ENCODE assay signal across 26 mouse cellular contexts in the genomic region with DNA sequence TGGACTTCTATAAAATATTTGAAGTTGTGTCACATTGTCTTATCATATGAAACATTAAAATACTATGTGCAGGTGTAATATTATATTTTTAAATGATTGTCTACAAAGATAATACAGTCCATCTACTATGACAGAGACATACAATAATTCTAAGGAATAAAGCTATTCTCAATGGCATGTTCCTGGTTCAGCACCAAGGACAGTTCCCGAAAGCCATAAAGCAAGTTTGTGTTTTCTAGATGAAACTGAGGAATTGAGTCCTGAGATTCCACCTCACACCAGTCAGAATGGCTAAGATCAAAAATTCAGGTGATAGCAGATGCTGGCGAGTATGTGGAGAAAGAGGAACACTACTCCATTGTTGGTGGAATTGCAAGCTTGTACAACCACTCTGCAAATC. TPM values are rescaled to one million over a fixed set of nuclear protein-coding genes. Genes with fewer than 3 reads are reported as not detected.
DNase-seq lines count a peak whose midpoint lies in the region; ATAC-seq and TF ChIP-seq lines count a peak whose summit lies in the region.
"Not testable (repeated sequence)": the region's sequence is repeated elsewhere in the genome, so short reads cannot be mapped to it uniquely, and the experiment has no call there.
"Had no signal": no experiment of that assay in that cellular context is flagged by ENCODE, and none has a peak within 500 bp of the region (broad histone marks: within the 10 kb centered on the region; RNA-seq: fewer than 3 reads in every experiment).

No protein-coding gene starts in this region.

- 72% methylated on average over 2 of the region's 2 CpGs for WGBS in forebrain, embryonic 11.5 days
- WGBS in limb, embryonic 11.5 days: 62% methylated on average over 2 of the region's 2 CpGs

- not testable (repeated sequence) for H3K4me1 ChIP-seq in MEL (ENCODE audit: control insufficient read depth in 1 of 2, insufficient read depth in 2 of 2, low read length in 2 of 2); forebrain, embryonic 11.5 days (replicated peaks; ENCODE audit: control insufficient read depth, insufficient read depth, low read length); limb, embryonic 11.5 days (ENCODE audit: control insufficient read depth, insufficient read depth, low read length)

- TF ChIP-seq EP300 in MEL (IDR thresholded peaks at IDR 0.05; ENCODE audit: low read depth in 1 of 2, low read length in 2 of 2): not testable (repeated sequence)

- not testable (repeated sequence) for H3K36me3 ChIP-seq in MEL (ENCODE audit: control insufficient read depth in 1 of 2, insufficient read depth in 2 of 2, low read length in 2 of 2); forebrain, embryonic 11.5 days (ENCODE audit: control insufficient read depth, insufficient read depth, low read length); limb, embryonic 11.5 days (ENCODE audit: control insufficient read depth, insufficient read depth, low read length)

- TF ChIP-seq CTCF in MEL (IDR thresholded peaks at IDR 0.05 in 2 of 3, conservative IDR thresholded peaks at IDR 0.05 in 1 of 3; ENCODE audit: control insufficient read depth in 1 of 3, insufficient read depth in 1 of 3, low read depth in 2 of 3, low read length in 3 of 3, poor library complexity in 1 of 3, severe bottlenecking in 1 of 3): not testable (repeated sequence)

- H3K79me2 ChIP-seq in MEL (ENCODE audit: control insufficient read depth, insufficient read depth, low read length, poor library complexity): not testable (repeated sequence)

- DNase-seq in MEL (ENCODE audit: low read depth, low spot score): peak; percentile 42
- peak; percentile 2 for DNase-seq in adrenal gland, adult 2 months
- peak; percentile 70 for DNase-seq in embryo, embryonic 10 days (ENCODE audit: low spot score)
- peak; percentile 53 for DNase-seq in forebrain, embryonic 11.5 days (ENCODE audit: low spot score)
- DNase-seq in induced T-regulatory cell, adult 2 months (ENCODE audit: low read depth): peak; percentile 1
- DNase-seq in limb, embryonic 11.5 days (ENCODE audit: low spot score): peak; percentile 66
- peak; percentile 14 for DNase-seq in neural tube, embryonic 10.5 days (ENCODE audit: extremely low spot score, low spot score)

- not testable (repeated sequence) for ATAC-seq in forebrain, embryonic 11.5 days (replicated peaks; ENCODE audit: low FRiP score); limb, embryonic 11.5 days (ENCODE audit: insufficient number of reproducible peaks, low FRiP score, low TSS enrichment, low read depth)

- not testable (repeated sequence) for TF ChIP-seq RAD21 in MEL (IDR thresholded peaks at IDR 0.05; ENCODE audit: low read depth, low read length)

- not testable (repeated sequence) for H3K27ac ChIP-seq in MEL (ENCODE audit: control insufficient read depth, low read depth, low read length); forebrain, embryonic 11.5 days (ENCODE audit: low read depth, low read length); limb, embryonic 11.5 days (replicated peaks; ENCODE audit: low read depth, low read length)

- H3K9ac ChIP-seq in MEL (ENCODE audit: control insufficient read depth, low read depth, low read length, poor library complexity, severe bottlenecking); forebrain, embryonic 11.5 days (ENCODE audit: low read length); limb, embryonic 11.5 days (ENCODE audit: low read length): not testable (repeated sequence)

- not testable (repeated sequence) for H3K27me3 ChIP-seq in MEL (ENCODE audit: control insufficient read depth in 1 of 2, insufficient read depth in 2 of 2, low read length in 2 of 2); forebrain, embryonic 11.5 days (ENCODE audit: control insufficient read depth, insufficient read depth, low read length); limb, embryonic 11.5 days (ENCODE audit: control insufficient read depth, insufficient read depth, low read length)

- TF ChIP-seq POLR2A in MEL (IDR thresholded peaks at IDR 0.05; ENCODE audit: control insufficient read depth in 1 of 2, insufficient read depth in 1 of 2, low read depth in 1 of 2, low read length in 2 of 2, poor library complexity in 1 of 2): not testable (repeated sequence)

- not testable (repeated sequence) for H3K4me3 ChIP-seq in MEL (ENCODE audit: control insufficient read depth in 1 of 2, insufficient read depth in 1 of 2, low read depth in 2 of 2, low read length in 2 of 2); forebrain, embryonic 11.5 days (ENCODE audit: low read depth, low read length); limb, embryonic 11.5 days (ENCODE audit: low read depth, low read length)

- H3K9me3 ChIP-seq in MEL (replicated peaks; ENCODE audit: insufficient read depth, low read length); forebrain, embryonic 11.5 days (ENCODE audit: control insufficient read depth, low read length); limb, embryonic 11.5 days (ENCODE audit: control insufficient read depth, low read length): not testable (repeated sequence)

- not testable (repeated sequence) for H3K4me2 ChIP-seq in forebrain, embryonic 11.5 days (ENCODE audit: low read depth, low read length, severe bottlenecking); limb, embryonic 11.5 days (ENCODE audit: low read depth, severe bottlenecking)

RNA-seq across cellular contexts. Expression of a gene that starts 7.2 kb away (rescaled TPM):
- total RNA-seq in MEL (2012; rRNA removed): not detected in 2 replicates
- polyA plus RNA-seq in MEL (2012; ENCODE audit: insufficient read depth in 1 of 2, insufficient read length in 2 of 2, low read depth in 1 of 2, low replicate concordance in 2 of 2, missing spikeins in 1 of 2): not detected
- not detected for total RNA-seq in adrenal gland, adult 2 months (2021)
- not detected in 2 replicates for polyA plus RNA-seq in adrenal gland, adult 2 months (2012; rRNA removed)
- not detected in 2 replicates for polyA plus RNA-seq in forebrain, embryonic 11.5 days (2014; fragmentation: Nextera tagmentation; extraction: Ambion mirVana)
- polyA plus RNA-seq in limb, embryonic 11.5 days (2014; fragmentation: Nextera tagmentation; extraction: Ambion mirVana): not detected in 2 replicates
- total RNA-seq: adrenal gland, postnatal 25 days; gastrocnemius, adult 2 months; layer of hippocampus, adult 2 months; layer of hippocampus, postnatal 36 days; left cerebral cortex, postnatal 14 days; liver, adult 2 months; megakaryocyte, adult 5-6 weeks had no signal
- polyA plus RNA-seq: forebrain, embryonic 10.5 days; gonadal fat pad, adult 2 months; heart, embryonic 10.5 days; heart, postnatal 0 days; hindbrain, embryonic 13.5 days; intestine, postnatal 0 days; kidney, embryonic 15.5 days; liver, adult 2 months; liver, postnatal 0 days; midbrain, embryonic 16.5 days; stomach, embryonic 16.5 days; thymus, postnatal 0 days; urinary bladder, adult 2 months had no signal

RNA-seq across cellular contexts. Expression of a gene that starts 12.8 kb away (rescaled TPM):
- total RNA-seq in MEL (2012; rRNA removed): not detected in 2 replicates
- not detected for polyA plus RNA-seq in MEL (2012; ENCODE audit: insufficient read depth in 1 of 2, insufficient read length in 2 of 2, low read depth in 1 of 2, low replicate concordance in 2 of 2, missing spikeins in 1 of 2)
- not detected for total RNA-seq in adrenal gland, adult 2 months (2021)
- not detected in 2 replicates for polyA plus RNA-seq in adrenal gland, adult 2 months (2012; rRNA removed)
- not detected in 2 replicates for polyA plus RNA-seq in forebrain, embryonic 11.5 days (2014; fragmentation: Nextera tagmentation; extraction: Ambion mirVana)
- polyA plus RNA-seq in limb, embryonic 11.5 days (2014; fragmentation: Nextera tagmentation; extraction: Ambion mirVana): not detected in 2 replicates
- total RNA-seq: adrenal gland, postnatal 25 days; gastrocnemius, adult 2 months; layer of hippocampus, adult 2 months; layer of hippocampus, postnatal 36 days; left cerebral cortex, postnatal 14 days; liver, adult 2 months; megakaryocyte, adult 5-6 weeks had no signal
- polyA plus RNA-seq: forebrain, embryonic 10.5 days; gonadal fat pad, adult 2 months; heart, embryonic 10.5 days; heart, postnatal 0 days; hindbrain, embryonic 13.5 days; intestine, postnatal 0 days; kidney, embryonic 15.5 days; liver, adult 2 months; liver, postnatal 0 days; midbrain, embryonic 16.5 days; stomach, embryonic 16.5 days; thymus, postnatal 0 days; urinary bladder, adult 2 months had no signal

RNA-seq across cellular contexts. Expression of a gene that starts 23.4 kb away (rescaled TPM):
- total RNA-seq in MEL (2012; rRNA removed): not detected in 2 replicates
- polyA plus RNA-seq in MEL (2012; ENCODE audit: insufficient read depth in 1 of 2, insufficient read length in 2 of 2, low read depth in 1 of 2, low replicate concordance in 2 of 2, missing spikeins in 1 of 2): not detected
- not detected for total RNA-seq in adrenal gland, adult 2 months (2021)
- not detected in 2 replicates for polyA plus RNA-seq in adrenal gland, adult 2 months (2012; rRNA removed)
- not detected in 2 replicates for polyA plus RNA-seq in forebrain, embryonic 11.5 days (2014; fragmentation: Nextera tagmentation; extraction: Ambion mirVana)
- polyA plus RNA-seq in limb, embryonic 11.5 days (2014; fragmentation: Nextera tagmentation; extraction: Ambion mirVana): not detected in 2 replicates
- total RNA-seq: adrenal gland, postnatal 25 days; gastrocnemius, adult 2 months; layer of hippocampus, adult 2 months; layer of hippocampus, postnatal 36 days; left cerebral cortex, postnatal 14 days; liver, adult 2 months; megakaryocyte, adult 5-6 weeks had no signal
- polyA plus RNA-seq: forebrain, embryonic 10.5 days; gonadal fat pad, adult 2 months; heart, embryonic 10.5 days; heart, postnatal 0 days; hindbrain, embryonic 13.5 days; intestine, postnatal 0 days; kidney, embryonic 15.5 days; liver, adult 2 months; liver, postnatal 0 days; midbrain, embryonic 16.5 days; stomach, embryonic 16.5 days; thymus, postnatal 0 days; urinary bladder, adult 2 months had no signal

RNA-seq across cellular contexts. Expression of a gene that starts 29.8 kb away (rescaled TPM):
- not detected in 2 replicates for total RNA-seq in MEL (2012; rRNA removed)
- not detected for polyA plus RNA-seq in MEL (2012; ENCODE audit: insufficient read depth in 1 of 2, insufficient read length in 2 of 2, low read depth in 1 of 2, low replicate concordance in 2 of 2, missing spikeins in 1 of 2)
- total RNA-seq in adrenal gland, adult 2 months (2021): not detected
- not detected in 2 replicates for polyA plus RNA-seq in adrenal gland, adult 2 months (2012; rRNA removed)
- polyA plus RNA-seq in forebrain, embryonic 11.5 days (2014; fragmentation: Nextera tagmentation; extraction: Ambion mirVana): not detected in 2 replicates
- not detected in 2 replicates for polyA plus RNA-seq in limb, embryonic 11.5 days (2014; fragmentation: Nextera tagmentation; extraction: Ambion mirVana)
- total RNA-seq: adrenal gland, postnatal 25 days; gastrocnemius, adult 2 months; layer of hippocampus, adult 2 months; layer of hippocampus, postnatal 36 days; left cerebral cortex, postnatal 14 days; liver, adult 2 months; megakaryocyte, adult 5-6 weeks had no signal
- polyA plus RNA-seq: forebrain, embryonic 10.5 days; gonadal fat pad, adult 2 months; heart, embryonic 10.5 days; heart, postnatal 0 days; hindbrain, embryonic 13.5 days; intestine, postnatal 0 days; kidney, embryonic 15.5 days; liver, adult 2 months; liver, postnatal 0 days; midbrain, embryonic 16.5 days; stomach, embryonic 16.5 days; thymus, postnatal 0 days; urinary bladder, adult 2 months had no signal

RNA-seq across cellular contexts. Expression of a gene that starts 39.5 kb away (rescaled TPM):
- not detected in 2 replicates for total RNA-seq in MEL (2012; rRNA removed)
- not detected for polyA plus RNA-seq in MEL (2012; ENCODE audit: insufficient read depth in 1 of 2, insufficient read length in 2 of 2, low read depth in 1 of 2, low replicate concordance in 2 of 2, missing spikeins in 1 of 2)
- total RNA-seq in adrenal gland, adult 2 months (2021): not detected
- not detected in 2 replicates for polyA plus RNA-seq in adrenal gland, adult 2 months (2012; rRNA removed)
- polyA plus RNA-seq in forebrain, embryonic 11.5 days (2014; fragmentation: Nextera tagmentation; extraction: Ambion mirVana): not detected in 2 replicates
- polyA plus RNA-seq in limb, embryonic 11.5 days (2014; fragmentation: Nextera tagmentation; extraction: Ambion mirVana): not detected in 2 replicates
- total RNA-seq: adrenal gland, postnatal 25 days; gastrocnemius, adult 2 months; layer of hippocampus, adult 2 months; layer of hippocampus, postnatal 36 days; left cerebral cortex, postnatal 14 days; liver, adult 2 months; megakaryocyte, adult 5-6 weeks had no signal
- polyA plus RNA-seq: forebrain, embryonic 10.5 days; gonadal fat pad, adult 2 months; heart, embryonic 10.5 days; heart, postnatal 0 days; hindbrain, embryonic 13.5 days; intestine, postnatal 0 days; kidney, embryonic 15.5 days; liver, adult 2 months; liver, postnatal 0 days; midbrain, embryonic 16.5 days; stomach, embryonic 16.5 days; thymus, postnatal 0 days; urinary bladder, adult 2 months had no signal

Comparison
In these comparisons a context has a peak if more than half of its experiments do, and no peak if none do; other contexts are left out.
1. DNase-seq: peak in every context shown above with its lines; median percentile 70 in embryo, embryonic 10 days; 66 in limb, embryonic 11.5 days; 53 in forebrain, embryonic 11.5 days; 42 in MEL; 14 in neural tube, embryonic 10.5 days; 2 in adrenal gland, adult 2 months; 1 in induced T-regulatory cell, adult 2 months.